Mouse (Mus musculus) MEL (cell line): ENCODE measurements around the gene Scn8a. TPM values are rescaled to one million over a fixed set of nuclear protein-coding genes. Genes with fewer than 3 reads are reported as not detected.
"Not testable (repeated sequence)": the region's sequence is repeated elsewhere in the genome, so short reads cannot be mapped to it uniquely, and the experiment has no call there.

ENCODE experiments used
- DNase-seq: peaks from one replicate; pipeline ENCODE4 v3.0.0; 2011; ENCODE audit warnings: low read depth, low spot score
- H3K27ac ChIP-seq: 2 replicates; pipeline ENCODE4 v1.5.1; 2012; ENCODE audit warnings: low read depth, mild to moderate bottlenecking, control low read depth, low read length, moderate library complexity; ENCODE audit not compliant: control insufficient read depth
- H3K27me3 ChIP-seq, 2 experiments: fragments of 150-350 bp in 1 of 2; sonication (generic) in 1 of 2; 2 replicates each; pipeline ENCODE4 v1.6.1; 2012; ENCODE audit warnings: low read length in 2 of 2, mild to moderate bottlenecking in 2 of 2, improper control_type of control experiment in 1 of 2, moderate library complexity in 1 of 2; ENCODE audit not compliant: insufficient read depth in 2 of 2, control insufficient read depth in 1 of 2
- H3K36me3 ChIP-seq, 2 experiments: 2 replicates each; pipeline ENCODE4 v1.6.1; 2012 to 2014; ENCODE audit warnings: low read length in 2 of 2, improper control_type of control experiment in 1 of 2, inconsistent platforms in 1 of 2, mild to moderate bottlenecking in 1 of 2; ENCODE audit not compliant: insufficient read depth in 2 of 2, control insufficient read depth in 1 of 2
- H3K4me1 ChIP-seq, 2 experiments: fragments of 150-350 bp in 1 of 2; sonication (generic) in 1 of 2; 2 replicates each; pipeline ENCODE4 v1.6.1; 2012; ENCODE audit warnings: low read length in 2 of 2, improper control_type of control experiment in 1 of 2, mild to moderate bottlenecking in 1 of 2; ENCODE audit not compliant: insufficient read depth in 2 of 2, control insufficient read depth in 1 of 2
- H3K4me3 ChIP-seq, 2 experiments: fragments of 150-350 bp in 1 of 2; sonication (generic) in 1 of 2; 2 replicates each; pipeline ENCODE4 v1.5.1; 2012; ENCODE audit warnings: low read depth in 2 of 2, low read length in 2 of 2, mild to moderate bottlenecking in 2 of 2, moderate library complexity in 2 of 2, control low read depth in 1 of 2, improper control_type of control experiment in 1 of 2; ENCODE audit not compliant: control insufficient read depth in 1 of 2, insufficient read depth in 1 of 2
- H3K79me2 ChIP-seq: 2 replicates; pipeline ENCODE4 v1.6.1; 2012; ENCODE audit warnings: mild to moderate bottlenecking, low read length, moderate library complexity; ENCODE audit not compliant: control insufficient read depth, poor library complexity, insufficient read depth
- H3K9ac ChIP-seq: 2 replicates; pipeline ENCODE4 v1.6.1; 2012; ENCODE audit warnings: low read depth, mild to moderate bottlenecking, control low read depth, low read length, moderate library complexity; ENCODE audit not compliant: control insufficient read depth, poor library complexity, severe bottlenecking
- H3K9me3 ChIP-seq: fragments of 150-350 bp; sonication (generic); replicated peaks from 2 replicates; pipeline ENCODE4 v1.6.1; 2012; ENCODE audit warnings: mild to moderate bottlenecking, low read length, improper control_type of control experiment, moderate library complexity; ENCODE audit not compliant: insufficient read depth
- BHLHE40 ChIP-seq: IDR thresholded peaks from 2 replicates; pipeline ENCODE4 v1.6.1; 2012; ENCODE audit warnings: low read depth, mild to moderate bottlenecking, inconsistent platforms, low read length, improper control_type of control experiment, borderline replicate concordance
- CHD2 ChIP-seq: IDR thresholded peaks from 2 replicates; pipeline ENCODE4 v1.6.1; 2011; ENCODE audit warnings: low read length, improper control_type of control experiment
- CTCF ChIP-seq, 3 experiments: IDR thresholded peaks in 2 of 3; conservative IDR thresholded peaks in 1 of 3; 2 replicates each; pipeline ENCODE4 v1.5.1; 2011 to 2012; ENCODE audit warnings: low read length in 3 of 3, low read depth in 2 of 3, mild to moderate bottlenecking in 2 of 3, improper control_type of control experiment in 1 of 3, inconsistent platforms in 1 of 3, mixed read lengths in 1 of 3, moderate library complexity in 1 of 3; ENCODE audit not compliant: control insufficient read depth in 1 of 3, insufficient read depth in 1 of 3, poor library complexity in 1 of 3, severe bottlenecking in 1 of 3
- ELF1 ChIP-seq: IDR thresholded peaks from 2 replicates; pipeline ENCODE4 v1.6.1; 2014; ENCODE audit warnings: low read depth, mild to moderate bottlenecking, inconsistent platforms, low read length, improper control_type of control experiment, moderate library complexity
- EP300 ChIP-seq, 2 experiments: IDR thresholded peaks; 2 replicates each; pipeline ENCODE4 v1.6.1; 2011; ENCODE audit warnings: improper control_type of control experiment in 2 of 2, low read length in 2 of 2, low read depth in 1 of 2, mild to moderate bottlenecking in 1 of 2
- ETS1 ChIP-seq: IDR thresholded peaks from 2 replicates; pipeline ENCODE4 v1.6.1; 2012; ENCODE audit warnings: low read depth, mild to moderate bottlenecking, inconsistent platforms, low read length, improper control_type of control experiment, moderate library complexity
- JUND ChIP-seq: IDR thresholded peaks from 2 replicates; pipeline ENCODE4 v1.6.1; 2011; ENCODE audit warnings: low read depth, mild to moderate bottlenecking, improper control_type of control experiment, low read length
- NRF1 ChIP-seq: IDR thresholded peaks from 2 replicates; pipeline ENCODE4 v1.6.1; 2014; ENCODE audit warnings: low read depth, mild to moderate bottlenecking, inconsistent platforms, low read length, improper control_type of control experiment, moderate library complexity; ENCODE audit not compliant: poor library complexity, insufficient read depth, severe bottlenecking
- POLR2A ChIP-seq, 2 experiments: IDR thresholded peaks; 2 replicates each; pipeline ENCODE4 v1.6.1; 2011 to 2012; ENCODE audit warnings: low read length in 2 of 2, mild to moderate bottlenecking in 2 of 2, control low read depth in 1 of 2, improper control_type of control experiment in 1 of 2, low read depth in 1 of 2, moderate library complexity in 1 of 2; ENCODE audit not compliant: control insufficient read depth in 1 of 2, insufficient read depth in 1 of 2, poor library complexity in 1 of 2
- SMC3 ChIP-seq: IDR thresholded peaks from 2 replicates; pipeline ENCODE4 v1.6.1; 2011; ENCODE audit warnings: low read depth, low read length, improper control_type of control experiment
- TAL1 ChIP-seq: IDR thresholded peaks from 2 replicates; pipeline ENCODE4 v1.6.1; 2012; ENCODE audit warnings: mild to moderate bottlenecking, inconsistent platforms, low read length, moderate library complexity, mixed read lengths
- TBP ChIP-seq: IDR thresholded peaks from 2 replicates; pipeline ENCODE4 v1.8.0; 2011; ENCODE audit warnings: low read depth, low read length, improper control_type of control experiment
- ZKSCAN1 ChIP-seq: IDR thresholded peaks from 2 replicates; pipeline ENCODE4 v1.6.1; 2012; ENCODE audit warnings: low read depth, mild to moderate bottlenecking, inconsistent platforms, low read length, improper control_type of control experiment, moderate library complexity
- ZMIZ1 ChIP-seq: IDR thresholded peaks from 2 replicates; pipeline ENCODE4 v1.6.1; 2012; ENCODE audit warnings: low read depth, mild to moderate bottlenecking, inconsistent platforms, low read length, improper control_type of control experiment, moderate library complexity
- ZNF384 ChIP-seq: IDR thresholded peaks from 2 replicates; pipeline ENCODE4 v1.6.1; 2012; ENCODE audit warnings: low read depth, mild to moderate bottlenecking, inconsistent platforms, low read length, improper control_type of control experiment
- polyA plus RNA-seq, 2 experiments: library from polyadenylated mRNA; stranded (reverse) in 1 of 2; unstranded in 1 of 2; fragments of >175 nt in 1 of 2; fragments of >200 nt in 1 of 2; gene quantifications; 2 replicates each; pipeline versions ENCODE4 v1.2.1 to v1.2.4; 2012; ENCODE audit warnings: low replicate concordance in 2 of 2, low read depth in 1 of 2; ENCODE audit not compliant: insufficient read length in 2 of 2, insufficient read depth in 1 of 2, missing spikeins in 1 of 2
- total RNA-seq: library from RNA; depleted of rRNA; stranded (reverse); fragments of 300-350 nt; gene quantifications from 2 replicates; pipeline ENCODE4 v1.2.3, GENCODE M21; 2012; rRNA removed

Scn8a gene
- 0.03 and 0.08 TPM in 2 replicates for total RNA-seq
- under 1 TPM in 1 of 2 experiments, not detected in 1; 0.01 TPM for polyA plus RNA-seq

- H3K9ac ChIP-seq = no peak within 1 kb of the TSS
- H3K4me3 ChIP-seq = no peak within 1 kb of the TSS
- no peak for TF ChIP-seq NRF1
- TF ChIP-seq EP300 (IDR thresholded peaks at IDR 0.05; ENCODE audit: low read depth in 1 of 2, low read length in 2 of 2) = no peak
- TF ChIP-seq ETS1 = no peak
- TF ChIP-seq ZMIZ1 = no peak
These were observed at the start of gene Scn8a for GRCm38 (mm10) chr15:100869558-100869957. Gene Scn8a (plus strand): TSS chr15:100869858.

GRCm38 (mm10) chr15:100821824-100822223 lies 47.8 kb upstream of the Scn8a start:
- no peaks in the 10 kb centered on the region for H3K4me1 ChIP-seq
- no peak overlapping the region for H3K27ac ChIP-seq
- no peak overlapping the region for H3K4me3 ChIP-seq
- H3K9me3 ChIP-seq = no peaks in the 10 kb centered on the region
- no peaks in the 10 kb centered on the region for H3K79me2 ChIP-seq
- H3K27me3 ChIP-seq = no peaks in the 10 kb centered on the region
- H3K36me3 ChIP-seq = no peaks in the 10 kb centered on the region
- H3K9ac ChIP-seq = no peak overlapping the region
- TF ChIP-seq JUND = no peak
- TF ChIP-seq BHLHE40 = no peak
- TF ChIP-seq CHD2 = no peak
- TF ChIP-seq TAL1 = no peak
- peak; percentile 25 to 48 (median 27); a peak in 4 of 6 replicates for TF ChIP-seq CTCF (IDR thresholded peaks at IDR 0.05 in 2 of 3, conservative IDR thresholded peaks at IDR 0.05 in 1 of 3; ENCODE audit: control insufficient read depth in 1 of 3, insufficient read depth in 1 of 3, low read depth in 2 of 3, low read length in 3 of 3, poor library complexity in 1 of 3, severe bottlenecking in 1 of 3)
- no peak for TF ChIP-seq ZKSCAN1
- no peak for TF ChIP-seq POLR2A (IDR thresholded peaks at IDR 0.05; ENCODE audit: control insufficient read depth in 1 of 2, insufficient read depth in 1 of 2, low read depth in 1 of 2, low read length in 2 of 2, poor library complexity in 1 of 2)
- no peak for TF ChIP-seq TBP
- no peak for TF ChIP-seq ZNF384
- TF ChIP-seq SMC3 = peak; percentile 35; the same call in 1 of the 2 replicates
- no peak for TF ChIP-seq ELF1
- no peak for DNase-seq

More at GRCm38 (mm10) chr15:100869558-100869957, at the start of gene Scn8a:
- no peaks in the 10 kb centered on the region for H3K4me1 ChIP-seq
- no peak for DNase-seq
- no peaks in the 10 kb centered on the region for H3K9me3 ChIP-seq
- no peaks in the 10 kb centered on the region for H3K79me2 ChIP-seq
- no peak within 1 kb of the TSS for H3K27ac ChIP-seq
- H3K27me3 ChIP-seq = no peaks in the 10 kb centered on the region
- H3K36me3 ChIP-seq = no peaks in the 10 kb centered on the region

GRCm38 (mm10) chr15:100822370-100822769 lies 47.3 kb upstream of the Scn8a start:
- H3K27ac ChIP-seq, H3K79me2 ChIP-seq, DNase-seq, H3K4me1 ChIP-seq, H3K4me3 ChIP-seq, H3K27me3 ChIP-seq, H3K36me3 ChIP-seq, H3K9ac ChIP-seq, H3K9me3 ChIP-seq: not testable (repeated sequence)
